ENCODE assay signal across 8 mouse cellular contexts in the genomic region with DNA sequence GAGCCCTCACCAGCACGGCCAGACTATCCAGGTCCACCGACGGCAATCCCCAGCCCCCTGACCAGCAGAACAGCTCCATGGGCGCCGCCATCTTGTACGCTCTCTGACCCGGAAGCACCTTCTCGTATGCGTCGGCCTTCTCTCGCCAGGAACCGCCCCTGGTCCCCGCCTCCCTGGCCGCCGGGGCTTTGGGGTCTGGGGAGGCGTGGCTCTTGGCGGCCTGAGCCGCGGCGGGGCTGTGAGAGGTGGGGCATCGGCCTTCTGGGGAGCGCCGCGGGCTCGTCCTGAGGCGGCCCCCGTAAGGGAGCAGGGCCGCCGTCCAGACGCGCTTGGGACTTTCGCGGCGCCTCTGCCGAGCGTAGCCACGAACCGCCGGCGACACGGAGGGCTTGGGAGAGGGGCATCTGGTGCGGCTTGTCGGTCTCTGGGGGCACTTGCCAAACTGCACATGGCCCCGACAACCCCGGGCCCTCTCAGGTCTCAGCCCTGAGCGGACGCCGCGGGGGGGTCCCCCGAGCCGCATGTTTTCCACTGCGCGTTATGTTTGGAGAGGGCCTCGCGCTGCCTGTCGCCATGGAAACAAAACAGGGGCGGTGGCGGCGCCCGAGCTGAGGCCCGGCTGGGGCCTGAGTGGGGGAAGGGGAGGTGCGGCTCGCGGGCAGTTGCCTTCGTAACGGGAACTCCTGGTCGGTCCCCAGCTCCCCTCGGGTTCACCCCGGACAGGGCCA. TPM values are rescaled to one million over a fixed set of nuclear protein-coding genes. Genes with fewer than 3 reads are reported as not detected.
DNase-seq lines count a peak whose midpoint lies in the region; ATAC-seq lines count a peak whose summit lies in the region.

No protein-coding gene starts in this region.

- peaks cover 21% of the 10 kb centered on the region for H3K36me3 ChIP-seq in intestine, embryonic 14.5 days (ENCODE audit: control insufficient read depth, insufficient read depth, low read length)

- no peaks in the 10 kb centered on the region for H3K9me3 ChIP-seq in intestine, embryonic 14.5 days (ENCODE audit: control insufficient read depth, low read length)

- peak; percentile 91 for ATAC-seq in intestine, embryonic 14.5 days (replicated peaks; ENCODE audit: low FRiP score, low TSS enrichment, low read depth)
- ATAC-seq in megakaryocyte-erythroid progenitor cell, adult 5-6 weeks (replicated peaks; ENCODE audit: low FRiP score, low TSS enrichment, poor library complexity, severe bottlenecking) = peak; percentile 77

- under 1% methylated on average over 65 of the region's 69 CpGs for WGBS in intestine, embryonic 14.5 days

- H3K4me3 ChIP-seq in intestine, embryonic 14.5 days (ENCODE audit: low read depth, low read length) = peak overlapping the region; percentile 95

- peaks cover 21% of the 10 kb centered on the region for H3K4me1 ChIP-seq in intestine, embryonic 14.5 days (replicated peaks; ENCODE audit: control insufficient read depth, insufficient read depth, low read length)

- peak; percentile 87 to 90 for DNase-seq in adrenal gland, adult 18-20 months (ENCODE audit: low spot score in 2 of 2)
- DNase-seq in embryo, embryonic 10.5 days (ENCODE audit: low spot score) = peak; percentile 98
- DNase-seq in gastrocnemius, postnatal 14 days = peak; percentile 95
- peak; percentile 94 for DNase-seq in intestine, embryonic 14.5 days (ENCODE audit: low spot score)
- DNase-seq in left cerebral cortex, postnatal 14 days (ENCODE audit: low spot score in 2 of 2) = peak; percentile 84 to 90
- peak; percentile 90 for DNase-seq in right cerebral cortex, postnatal 14 days
- peak; percentile 88 for DNase-seq in urinary bladder, postnatal 25 days (ENCODE audit: low spot score)

- H3K4me2 ChIP-seq in intestine, embryonic 14.5 days (ENCODE audit: low read length) = peak overlapping the region; percentile 81

- H3K27ac ChIP-seq in intestine, embryonic 14.5 days (ENCODE audit: low read depth) = peak overlapping the region; percentile 99

- H3K27me3 ChIP-seq in intestine, embryonic 14.5 days (replicated peaks; ENCODE audit: control insufficient read depth, insufficient read depth, low read length) = no peaks in the 10 kb centered on the region

- H3K9ac ChIP-seq in intestine, embryonic 14.5 days (ENCODE audit: low read length) = peak overlapping the region; percentile 85

- intact Hi-C loops in gastrocnemius, postnatal 14 days (cut with DNase I; ENCODE audit: low total_unique reads) = no loop called here
- intact Hi-C loops in left cerebral cortex, postnatal 14 days (cut with DNase I) = loop anchor here (5.0 kb wide), 1 partner anchor 97 kb away; no protein-coding TSS in a partner anchor

RNA-seq across cellular contexts. Expression of gene Thbs3, which starts 1.0 kb away (rescaled TPM):
- 10 to 100 TPM in 1 of 2 experiments, 1 to 10 TPM in 1; 7.9 to 14.5 TPM for total RNA-seq in adrenal gland, adult 18-20 months (2021)
- 10 to 100 TPM; 27.8 to 37.9 TPM for total RNA-seq in gastrocnemius, postnatal 14 days (2021)
- polyA plus RNA-seq in intestine, embryonic 14.5 days (2014; fragmentation: Nextera tagmentation; extraction: Ambion mirVana) = 19.2 and 19.4 TPM in 2 replicates
- total RNA-seq in left cerebral cortex, postnatal 14 days (2021) = 10 to 100 TPM; 23.5 to 27.0 TPM
- total RNA-seq in megakaryocyte-erythroid progenitor cell, adult 5-6 weeks (2014; fragmentation: Nextera tagmentation) = 4.0 TPM in 1 of 2 replicates, not detected in the other
- total RNA-seq in megakaryocyte-erythroid progenitor cell, adult 5-6 weeks (2017) = 0.57 and 1.7 TPM in 2 replicates

RNA-seq across cellular contexts. Expression of gene Gba, which starts 11.2 kb away (rescaled TPM):
- total RNA-seq in adrenal gland, adult 18-20 months (2021) = 10 to 100 TPM; 57.1 to 61.9 TPM
- 10 to 100 TPM; 19.5 to 20.7 TPM for total RNA-seq in gastrocnemius, postnatal 14 days (2021)
- polyA plus RNA-seq in intestine, embryonic 14.5 days (2014; fragmentation: Nextera tagmentation; extraction: Ambion mirVana) = 39.2 and 41.0 TPM in 2 replicates
- 10 to 100 TPM; 63.4 to 66.7 TPM for total RNA-seq in left cerebral cortex, postnatal 14 days (2021)
- 39.6 and 41.4 TPM in 2 replicates for total RNA-seq in megakaryocyte-erythroid progenitor cell, adult 5-6 weeks (2014; fragmentation: Nextera tagmentation)
- 36.5 and 44.3 TPM in 2 replicates for total RNA-seq in megakaryocyte-erythroid progenitor cell, adult 5-6 weeks (2017)

RNA-seq across cellular contexts. Expression of gene Mtx1, which starts 12.9 kb away (rescaled TPM):
- total RNA-seq in adrenal gland, adult 18-20 months (2021) = 100 to 1,000 TPM; 141 to 148 TPM
- total RNA-seq in gastrocnemius, postnatal 14 days (2021) = 10 to 100 TPM; 42.4 to 52.2 TPM
- 214 and 216 TPM in 2 replicates for polyA plus RNA-seq in intestine, embryonic 14.5 days (2014; fragmentation: Nextera tagmentation; extraction: Ambion mirVana)
- total RNA-seq in left cerebral cortex, postnatal 14 days (2021) = 100 to 1,000 TPM in 1 of 2 experiments, 10 to 100 TPM in 1; 96.9 to 107 TPM
- total RNA-seq in megakaryocyte-erythroid progenitor cell, adult 5-6 weeks (2014; fragmentation: Nextera tagmentation) = 114 and 122 TPM in 2 replicates
- 68.1 and 92.8 TPM in 2 replicates for total RNA-seq in megakaryocyte-erythroid progenitor cell, adult 5-6 weeks (2017)

RNA-seq across cellular contexts. Expression of gene Muc1, which starts 14.9 kb away (rescaled TPM):
- under 1 TPM; 0.23 to 0.35 TPM for total RNA-seq in adrenal gland, adult 18-20 months (2021)
- under 1 TPM; 0.21 to 0.22 TPM for total RNA-seq in gastrocnemius, postnatal 14 days (2021)
- 4.2 and 10.3 TPM in 2 replicates for polyA plus RNA-seq in intestine, embryonic 14.5 days (2014; fragmentation: Nextera tagmentation; extraction: Ambion mirVana)
- total RNA-seq in left cerebral cortex, postnatal 14 days (2021) = 1 to 10 TPM in 1 of 2 experiments, under 1 TPM in 1; 0.42 to 1.0 TPM
- not detected in 2 replicates for total RNA-seq in megakaryocyte-erythroid progenitor cell, adult 5-6 weeks (2014; fragmentation: Nextera tagmentation)
- total RNA-seq in megakaryocyte-erythroid progenitor cell, adult 5-6 weeks (2017) = not detected in 2 replicates

RNA-seq across cellular contexts. Expression of gene Fam189b, which starts 31.0 kb away (rescaled TPM):
- total RNA-seq in adrenal gland, adult 18-20 months (2021) = 10 to 100 TPM; 15.4 to 16.2 TPM
- total RNA-seq in gastrocnemius, postnatal 14 days (2021) = 10 to 100 TPM; 10.7 to 12.6 TPM
- polyA plus RNA-seq in intestine, embryonic 14.5 days (2014; fragmentation: Nextera tagmentation; extraction: Ambion mirVana) = 27.6 and 29.3 TPM in 2 replicates
- 10 to 100 TPM; 73.5 to 77.2 TPM for total RNA-seq in left cerebral cortex, postnatal 14 days (2021)
- 28.1 and 39.1 TPM in 2 replicates for total RNA-seq in megakaryocyte-erythroid progenitor cell, adult 5-6 weeks (2014; fragmentation: Nextera tagmentation)
- total RNA-seq in megakaryocyte-erythroid progenitor cell, adult 5-6 weeks (2017) = 6.9 and 13.7 TPM in 2 replicates

Comparison
In these comparisons a context has a peak if more than half of its experiments do, and no peak if none do; other contexts are left out.
1. Peak in every context shown above with its lines: DNase-seq, ATAC-seq, H3K4me3 ChIP-seq and H3K27ac ChIP-seq.